Mouse (Mus musculus): ENCODE measurements around the gene Cym. TPM values are rescaled to one million over a fixed set of nuclear protein-coding genes. Genes with fewer than 3 reads are reported as not detected.

The Cym gene
- polyA plus RNA-seq, 1 experiment from 2014 or later, result 4.5 TPM

- Histone ChIP-seq H3K27ac (replicated peaks) (no peak overlapping the region), H3K9ac (no peak overlapping the region), H3K4me3 (no peak overlapping the region), H3K36me3 (no peaks in the 10 kb centered on the region), H3K9me3 (no peaks in the 10 kb centered on the region), H3K27me3 (no peaks in the 10 kb centered on the region), H3K4me1 (replicated peaks) (no peaks in the 10 kb centered on the region), H3K4me2 (no peak overlapping the region)
- WGBS, result 91% methylated on average over 7 of the region's 7 CpGs
- ATAC-seq (ENCODE audit: low FRiP score, low read depth), result no peak
Measured at GRCm38 (mm10) chr3:107218572-107218971, 3.0 kb downstream of the Cym start.

- ATAC-seq (ENCODE audit: low FRiP score, low read depth), result no peak
- Histone ChIP-seq H3K36me3 (no peaks in the 10 kb centered on the region), H3K4me2 (no peak overlapping the region), H3K4me3 (no peak overlapping the region), H3K27me3 (no peaks in the 10 kb centered on the region), H3K9ac (no peak overlapping the region), H3K27ac (replicated peaks) (no peak overlapping the region), H3K4me1 (replicated peaks) (no peaks in the 10 kb centered on the region), H3K9me3 (no peaks in the 10 kb centered on the region)
- WGBS, result 88% methylated on average over 3 of the region's 3 CpGs
Measured at GRCm38 (mm10) chr3:107217101-107217480, 4.4 kb downstream of the Cym start.

- no peak overlapping the region for H3K4me3 ChIP-seq
- no peaks in the 10 kb centered on the region for H3K36me3 ChIP-seq
- no peak for ATAC-seq (ENCODE audit: low FRiP score, low read depth)
- no peak overlapping the region for H3K27ac ChIP-seq (replicated peaks)
- no peaks in the 10 kb centered on the region for H3K4me1 ChIP-seq (replicated peaks)
- no peak overlapping the region for H3K9ac ChIP-seq
- 69% methylated on average over 8 of the region's 8 CpGs for WGBS
- H3K27me3 ChIP-seq, result no peaks in the 10 kb centered on the region
- no peak overlapping the region for H3K4me2 ChIP-seq
- no peaks in the 10 kb centered on the region for H3K9me3 ChIP-seq
Measured at GRCm38 (mm10) chr3:107216400-107217100, 5.0 kb downstream of the Cym start.

DNA sequence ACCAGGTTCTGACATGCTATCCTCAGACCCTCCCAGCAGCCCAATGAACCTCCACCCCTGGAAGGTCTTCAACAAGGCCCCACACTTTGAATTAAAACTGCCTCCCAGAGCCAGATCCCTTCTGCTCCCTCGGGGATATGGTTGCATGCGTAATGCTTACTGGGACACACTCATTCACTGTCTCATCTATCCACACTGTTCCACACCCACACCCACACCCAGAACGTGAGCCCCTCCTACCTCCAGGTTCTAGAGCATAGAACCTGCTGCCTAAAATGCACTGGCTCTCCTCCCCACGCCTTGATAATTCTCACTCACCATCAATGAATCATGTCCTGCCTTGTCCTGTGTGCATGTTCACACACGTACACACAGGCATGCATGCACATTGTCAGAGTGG, 6.9 kb downstream of the Cym start:
- Histone ChIP-seq H3K27me3 (no peaks in the 10 kb centered on the region), H3K9ac (no peak overlapping the region), H3K4me1 (replicated peaks) (no peaks in the 10 kb centered on the region), H3K4me3 (no peak overlapping the region), H3K36me3 (no peaks in the 10 kb centered on the region), H3K9me3 (no peaks in the 10 kb centered on the region), H3K4me2 (no peak overlapping the region), H3K27ac (replicated peaks) (no peak overlapping the region)
- WGBS, result 92% methylated on average over 5 of the region's 5 CpGs
- no peak for ATAC-seq (ENCODE audit: low FRiP score, low read depth)

DNA sequence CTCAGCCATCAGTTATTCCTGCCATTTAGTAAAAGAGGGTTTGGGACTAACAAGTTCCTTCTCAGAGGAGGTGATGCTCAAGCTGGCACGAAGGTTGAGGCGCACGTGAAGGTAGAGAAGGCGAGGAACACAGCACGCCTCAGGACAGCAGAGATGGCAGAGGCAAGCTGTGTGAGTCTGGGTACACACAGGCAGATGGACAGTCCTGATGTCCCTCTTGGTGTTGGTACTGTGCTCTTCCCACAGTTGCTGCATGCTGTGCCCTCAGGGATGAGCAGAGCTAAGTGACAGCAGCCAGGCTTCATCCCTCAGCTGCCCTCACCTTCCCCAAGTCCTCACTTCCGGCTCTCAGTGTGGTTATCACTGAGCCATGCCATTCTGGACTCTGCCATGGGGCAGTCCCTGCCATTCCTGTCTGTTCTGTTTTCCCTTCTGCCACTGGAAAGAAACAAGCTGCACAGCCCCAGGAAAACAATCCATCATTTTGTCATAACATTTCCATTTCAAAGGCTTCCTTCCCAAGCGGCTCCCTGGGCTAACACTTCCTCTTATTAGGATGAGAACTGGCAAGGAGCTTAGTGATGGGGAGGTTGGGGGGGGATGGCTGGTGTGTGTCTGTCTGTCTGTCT, 13.8 kb downstream of the Cym start:
- peak; percentile 68 for ATAC-seq (ENCODE audit: low FRiP score, low read depth)
- Histone ChIP-seq H3K9ac (no peak overlapping the region), H3K4me3 (no peak overlapping the region), H3K27ac (replicated peaks) (0 out of 2 replicates have a peak overlapping the region, but pooled peaks have one; percentile 25), H3K27me3 (no peaks in the 10 kb centered on the region), H3K36me3 (no peaks in the 10 kb centered on the region), H3K4me1 (replicated peaks) (peaks cover 13% of the 10 kb centered on the region), H3K9me3 (no peaks in the 10 kb centered on the region), H3K4me2 (no peak overlapping the region)
- 55% methylated on average over 7 of the region's 7 CpGs for WGBS

DNA sequence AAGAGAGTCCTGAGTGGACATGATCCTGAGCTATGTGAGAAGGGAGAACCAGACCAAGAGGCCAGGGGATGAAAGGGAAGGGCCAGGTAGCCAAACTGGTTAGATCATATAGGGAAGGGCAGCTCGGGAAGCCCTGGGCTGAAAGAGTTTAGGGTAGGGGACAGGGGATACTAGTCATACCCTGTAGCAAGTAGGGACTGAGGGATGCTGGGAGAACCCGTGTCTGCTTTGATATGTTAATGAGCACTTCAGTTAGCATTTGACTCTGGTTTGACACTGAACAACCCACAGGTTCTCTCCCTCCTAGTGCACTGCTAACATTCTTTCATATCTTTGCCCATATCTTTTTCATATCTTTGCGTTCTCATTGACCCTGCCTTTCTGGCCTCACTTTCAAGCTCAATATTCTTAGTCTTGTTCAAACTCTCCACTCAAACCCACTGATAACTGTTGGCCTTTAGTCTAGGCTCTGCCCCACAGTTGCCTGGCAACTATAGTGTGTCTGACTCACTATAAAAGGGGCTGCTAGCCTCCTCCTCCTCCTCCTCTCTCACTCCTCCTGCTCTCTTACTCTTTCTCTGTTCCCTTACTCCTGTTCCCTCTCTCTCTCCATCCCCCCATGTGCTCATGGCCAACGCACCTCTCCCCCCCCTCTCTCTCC, 14.9 kb downstream of the Cym start:
- Histone ChIP-seq H3K4me3 (no peak overlapping the region), H3K27me3 (no peaks in the 10 kb centered on the region), H3K27ac (replicated peaks) (no peak overlapping the region), H3K9me3 (no peaks in the 10 kb centered on the region), H3K4me1 (replicated peaks) (peaks cover 13% of the 10 kb centered on the region), H3K9ac (no peak overlapping the region), H3K4me2 (no peak overlapping the region), H3K36me3 (no peaks in the 10 kb centered on the region)
- WGBS, result 38% methylated on average over 4 of the region's 4 CpGs
- no peak for ATAC-seq (ENCODE audit: low FRiP score, low read depth)

DNA sequence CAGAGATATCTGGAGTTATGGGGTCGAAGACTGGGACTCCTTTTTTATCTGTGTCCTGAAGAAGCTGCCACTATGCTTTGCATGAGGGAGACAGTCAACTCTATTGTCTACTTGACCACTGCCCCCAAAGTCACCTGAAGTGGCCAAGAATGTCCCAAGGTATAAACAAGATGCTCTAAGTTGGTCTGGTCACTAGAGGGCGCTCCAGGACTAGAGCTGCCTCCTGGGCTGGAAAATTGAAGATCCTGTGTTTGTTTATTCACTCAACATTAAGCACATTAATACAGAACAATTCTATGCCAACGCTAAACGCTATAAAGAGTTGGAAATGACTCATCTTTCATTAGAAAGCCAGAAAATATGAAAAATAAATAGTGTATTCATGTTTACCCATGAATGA, 15.5 kb downstream of the Cym start:
- Histone ChIP-seq H3K9me3 (no peaks in the 10 kb centered on the region), H3K4me3 (no peak overlapping the region), H3K27me3 (no peaks in the 10 kb centered on the region), H3K4me2 (no peak overlapping the region), H3K36me3 (no peaks in the 10 kb centered on the region), H3K9ac (no peak overlapping the region), H3K27ac (replicated peaks) (no peak overlapping the region), H3K4me1 (replicated peaks) (peaks cover 13% of the 10 kb centered on the region)
- ATAC-seq (ENCODE audit: low FRiP score, low read depth), result no peak
- 18% methylated on average over 4 of the region's 4 CpGs for WGBS

DNA sequence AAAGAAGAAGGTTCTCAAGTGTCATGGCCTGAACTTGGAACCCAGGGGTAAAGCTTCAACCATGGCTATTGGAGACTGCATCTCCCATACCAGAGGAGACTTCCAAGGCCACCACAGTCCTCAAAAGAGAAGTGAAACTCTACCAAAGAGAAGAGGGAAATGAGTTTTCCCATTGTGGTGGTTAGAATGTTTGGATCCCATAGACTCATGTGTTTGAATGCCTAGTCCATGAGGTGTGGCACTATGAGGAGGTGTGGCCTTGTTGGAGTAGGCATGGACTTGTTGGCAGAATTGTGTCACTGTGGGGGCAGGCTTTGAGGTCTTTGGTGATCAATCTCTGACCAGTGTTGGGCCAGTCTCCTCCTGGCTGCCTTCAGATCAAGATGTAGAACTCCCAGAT, 16.4 kb downstream of the Cym start:
- no peaks in the 10 kb centered on the region for H3K9me3 ChIP-seq
- H3K4me2 ChIP-seq, result no peak overlapping the region
- H3K9ac ChIP-seq, result no peak overlapping the region
- peaks cover 13% of the 10 kb centered on the region for H3K4me1 ChIP-seq (replicated peaks)
- no peak for ATAC-seq (ENCODE audit: low FRiP score, low read depth)
- no peak overlapping the region for H3K27ac ChIP-seq (replicated peaks)
- no peak overlapping the region for H3K4me3 ChIP-seq
- H3K36me3 ChIP-seq, result no peaks in the 10 kb centered on the region
- H3K27me3 ChIP-seq, result no peaks in the 10 kb centered on the region

- Histone ChIP-seq H3K36me3 (no peaks in the 10 kb centered on the region), H3K9ac (no peak overlapping the region), H3K27me3 (no peaks in the 10 kb centered on the region), H3K4me3 (no peak overlapping the region), H3K27ac (replicated peaks) (no peak overlapping the region), H3K9me3 (no peaks in the 10 kb centered on the region), H3K4me2 (no peak overlapping the region), H3K4me1 (replicated peaks) (peaks cover 13% of the 10 kb centered on the region)
- WGBS, result 93% methylated on average over 3 of the region's 3 CpGs
- ATAC-seq (ENCODE audit: low FRiP score, low read depth), result no peak
Measured at GRCm38 (mm10) chr3:107204413-107204812, 17.1 kb downstream of the Cym start.

DNA sequence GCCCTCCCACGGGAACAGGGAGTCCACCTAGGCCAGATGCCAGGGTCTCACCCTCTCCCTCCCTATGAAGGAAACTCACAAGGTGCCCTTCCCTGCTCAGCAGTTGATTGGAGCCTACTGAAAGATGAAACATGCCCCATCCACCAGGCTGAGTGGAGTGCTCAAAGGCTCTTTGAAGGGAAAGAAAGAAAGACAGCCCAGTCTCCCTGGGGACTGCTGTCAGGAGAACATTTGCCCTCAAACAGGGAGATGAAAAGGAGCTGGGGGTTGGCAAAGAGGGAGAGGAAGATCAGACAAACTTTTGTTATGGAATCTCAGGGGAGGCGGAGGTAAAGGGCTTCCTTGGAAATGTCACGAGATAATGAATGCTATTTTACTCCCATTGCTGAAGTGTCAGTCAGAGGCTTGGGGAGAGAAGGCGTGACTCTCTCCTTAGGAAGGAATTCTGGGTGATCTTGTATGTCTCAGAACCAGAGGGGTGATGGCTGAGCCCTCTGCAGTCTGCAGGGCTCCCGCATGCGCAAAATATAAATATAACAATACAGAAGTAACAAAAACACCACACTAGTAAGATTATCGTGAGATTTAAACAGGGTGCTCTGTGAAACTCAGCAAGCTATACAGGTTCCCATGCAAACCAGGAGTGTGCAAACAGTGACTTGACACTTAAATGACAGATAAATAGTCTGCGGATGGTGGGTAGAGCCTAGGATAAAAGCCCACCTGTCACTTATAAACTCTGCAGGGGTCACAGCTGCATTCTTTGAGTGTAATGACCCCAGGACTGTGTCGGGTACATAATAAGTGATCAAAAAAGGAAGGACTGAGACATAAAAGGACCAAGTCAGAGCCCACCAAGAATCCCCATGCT, 20.0 kb downstream of the Cym start:
- Histone ChIP-seq H3K4me1 (replicated peaks) (0 out of 2 replicates have a peak, but pooled peaks cover 3% of the 10 kb centered on the region), H3K4me3 (no peak overlapping the region), H3K4me2 (no peak overlapping the region), H3K27me3 (no peaks in the 10 kb centered on the region), H3K9me3 (no peaks in the 10 kb centered on the region), H3K9ac (no peak overlapping the region), H3K36me3 (no peaks in the 10 kb centered on the region), H3K27ac (replicated peaks) (no peak overlapping the region)
- ATAC-seq (ENCODE audit: low FRiP score, low read depth), result no peak
- 25% methylated on average over 9 of the region's 9 CpGs for WGBS

GRCm38 (mm10) chr3:107188226-107188899, 33.2 kb downstream of the Cym start:
- 36% methylated on average over 6 of the region's 6 CpGs for WGBS

More at GRCm38 (mm10) chr3:107188226-107188899, 33.2 kb downstream of the Cym start:
- no peaks in the 10 kb centered on the region for H3K36me3 ChIP-seq
- no peaks in the 10 kb centered on the region for H3K27me3 ChIP-seq
- H3K27ac ChIP-seq (replicated peaks), result no peak overlapping the region
- no peaks in the 10 kb centered on the region for H3K9me3 ChIP-seq
- H3K4me1 ChIP-seq (replicated peaks), result no peaks in the 10 kb centered on the region
- no peak overlapping the region for H3K4me3 ChIP-seq
- peak; percentile 86 for ATAC-seq (ENCODE audit: low FRiP score, low read depth)
- H3K4me2 ChIP-seq, result no peak overlapping the region
- no peak overlapping the region for H3K9ac ChIP-seq

Measured in hindbrain, embryonic 15.5 days (tissue).